Mouse (Mus musculus): ENCODE results near the gene Cuedc1. TPM values are rescaled to one million over a fixed set of nuclear protein-coding genes. Genes with fewer than 3 reads are reported as not detected.

Cuedc1 gene
- total and polyA plus RNA-seq, 3 experiments = 1.0 to 4.8 TPM; not detected in 1

- peaks cover 0 to 2% of the 10 kb centered on the region in 2 experiments; a peak in 2 of 4 replicates for H3K4me1 ChIP-seq (ENCODE audit: control insufficient read depth in 1 of 2, insufficient read depth in 2 of 2, low read length in 2 of 2)
Measured at GRCm38 (mm10) chr11:88156403-88156802, 58.5 kb downstream of the Cuedc1 start.

GRCm38 (mm10) chr11:88158842-88159246, 61.0 kb downstream of the Cuedc1 start:
- H3K4me3 ChIP-seq (ENCODE audit: control insufficient read depth in 1 of 2, insufficient read depth in 1 of 2, low read depth in 2 of 2, low read length in 2 of 2) = no peak overlapping the region
- peaks cover 0 to 2% of the 10 kb centered on the region in 2 experiments; a peak in 2 of 4 replicates for H3K27me3 ChIP-seq (ENCODE audit: control insufficient read depth in 1 of 2, insufficient read depth in 2 of 2, low read length in 2 of 2)

More at GRCm38 (mm10) chr11:88156403-88156802, 58.5 kb downstream of the Cuedc1 start:
- TF ChIP-seq MAFK (IDR thresholded peaks at IDR 0.05; ENCODE audit: borderline replicate concordance, low read depth, low read length) = no peak
- TF ChIP-seq TAL1 (IDR thresholded peaks at IDR 0.05; ENCODE audit: low read length) = no peak
- TF ChIP-seq ZMIZ1 (IDR thresholded peaks at IDR 0.05; ENCODE audit: low read depth, low read length) = no peak
- TF ChIP-seq EP300 (IDR thresholded peaks at IDR 0.05; ENCODE audit: low read depth in 1 of 2, low read length in 2 of 2) = no peak
- no peak for TF ChIP-seq MYC (IDR thresholded peaks at IDR 0.05; ENCODE audit: low read depth, low read length)
- TF ChIP-seq MAX (IDR thresholded peaks at IDR 0.05; ENCODE audit: low read length) = no peak
- TF ChIP-seq CHD2 (IDR thresholded peaks at IDR 0.05; ENCODE audit: low read length) = no peak
- no peak for TF ChIP-seq SMC3 (IDR thresholded peaks at IDR 0.05; ENCODE audit: low read depth, low read length)
- TF ChIP-seq ZC3H11A (IDR thresholded peaks at IDR 0.05; ENCODE audit: low read depth, low read length) = no peak
- TF ChIP-seq ELF1 (IDR thresholded peaks at IDR 0.05; ENCODE audit: low read depth, low read length) = no peak
- no peak for TF ChIP-seq HCFC1 (IDR thresholded peaks at IDR 0.05; ENCODE audit: low read depth, low read length)
- TF ChIP-seq CTCF (IDR thresholded peaks at IDR 0.05 in 2 of 3, conservative IDR thresholded peaks at IDR 0.05 in 1 of 3; ENCODE audit: control insufficient read depth in 1 of 3, insufficient read depth in 1 of 3, low read depth in 2 of 3, low read length in 3 of 3, poor library complexity in 1 of 3, severe bottlenecking in 1 of 3) = no peak
- Histone ChIP-seq H3K4me3 (ENCODE audit: control insufficient read depth in 1 of 2, insufficient read depth in 1 of 2, low read depth in 2 of 2, low read length in 2 of 2) (no peak overlapping the region), H3K9ac (ENCODE audit: control insufficient read depth, low read depth, low read length, poor library complexity, severe bottlenecking) (no peak overlapping the region), H3K27me3 (ENCODE audit: control insufficient read depth in 1 of 2, insufficient read depth in 2 of 2, low read length in 2 of 2) (peaks cover 0 to 2% of the 10 kb centered on the region in 2 experiments; a peak in 2 of 4 replicates), H3K36me3 (ENCODE audit: control insufficient read depth in 1 of 2, insufficient read depth in 2 of 2, low read length in 2 of 2) (no peaks in the 10 kb centered on the region), H3K27ac (ENCODE audit: control insufficient read depth, low read depth, low read length) (no peak overlapping the region), H3K9me3 (replicated peaks; ENCODE audit: insufficient read depth, low read length) (no peaks in the 10 kb centered on the region), H3K79me2 (ENCODE audit: control insufficient read depth, insufficient read depth, low read length, poor library complexity) (no peaks in the 10 kb centered on the region; the same call in 1 of the 2 replicates)
- no peak for DNase-seq (ENCODE audit: low read depth, low spot score)

GRCm38 (mm10) chr11:88159389-88159788, 61.5 kb downstream of the Cuedc1 start:
- Histone ChIP-seq H3K4me1 (ENCODE audit: control insufficient read depth in 1 of 2, insufficient read depth in 2 of 2, low read length in 2 of 2) (peaks cover 0 to 8% of the 10 kb centered on the region in 2 experiments; a peak in 3 of 4 replicates), H3K79me2 (ENCODE audit: control insufficient read depth, insufficient read depth, low read length, poor library complexity) (no peaks in the 10 kb centered on the region; the same call in 1 of the 2 replicates), H3K4me3 (ENCODE audit: control insufficient read depth in 1 of 2, insufficient read depth in 1 of 2, low read depth in 2 of 2, low read length in 2 of 2) (no peak overlapping the region), H3K9ac (ENCODE audit: control insufficient read depth, low read depth, low read length, poor library complexity, severe bottlenecking) (no peak overlapping the region), H3K27me3 (ENCODE audit: control insufficient read depth in 1 of 2, insufficient read depth in 2 of 2, low read length in 2 of 2) (peaks cover 0 to 1% of the 10 kb centered on the region in 2 experiments; a peak in 1 of 4 replicates), H3K27ac (ENCODE audit: control insufficient read depth, low read depth, low read length) (no peak overlapping the region), H3K9me3 (replicated peaks; ENCODE audit: insufficient read depth, low read length) (no peaks in the 10 kb centered on the region), H3K36me3 (ENCODE audit: control insufficient read depth in 1 of 2, insufficient read depth in 2 of 2, low read length in 2 of 2) (peaks cover 0 to 2% of the 10 kb centered on the region in 2 experiments; a peak in 2 of 4 replicates)
- TF ChIP-seq TAL1 (IDR thresholded peaks at IDR 0.05; ENCODE audit: low read length) (no peak), TCF12 (IDR thresholded peaks at IDR 0.05; ENCODE audit: low read depth, low read length) (no peak), RCOR1 (IDR thresholded peaks at IDR 0.05; ENCODE audit: low read depth, low read length) (no peak), MAX (IDR thresholded peaks at IDR 0.05; ENCODE audit: low read length) (no peak), CHD2 (IDR thresholded peaks at IDR 0.05; ENCODE audit: low read length) (no peak), CTCF (IDR thresholded peaks at IDR 0.05 in 2 of 3, conservative IDR thresholded peaks at IDR 0.05 in 1 of 3; ENCODE audit: control insufficient read depth in 1 of 3, insufficient read depth in 1 of 3, low read depth in 2 of 3, low read length in 3 of 3, poor library complexity in 1 of 3, severe bottlenecking in 1 of 3) (no peak), POLR2AphosphoS5 (IDR thresholded peaks at IDR 0.05; ENCODE audit: borderline replicate concordance, low read depth, low read length) (no peak), NRF1 (IDR thresholded peaks at IDR 0.05; ENCODE audit: insufficient read depth, low read depth, low read length, poor library complexity, severe bottlenecking) (no peak), MXI1 (IDR thresholded peaks at IDR 0.05; ENCODE audit: low read depth, low read length) (no peak), HCFC1 (IDR thresholded peaks at IDR 0.05; ENCODE audit: low read depth, low read length) (no peak), SMC3 (IDR thresholded peaks at IDR 0.05; ENCODE audit: low read depth, low read length) (no peak), MAZ (IDR thresholded peaks at IDR 0.05; ENCODE audit: low read depth, low read length) (no peak), NELFE (IDR thresholded peaks at IDR 0.05; ENCODE audit: low read depth, low read length) (no peak), SIN3A (IDR thresholded peaks at IDR 0.05; ENCODE audit: low read length) (no peak), MEF2A (IDR thresholded peaks at IDR 0.05; ENCODE audit: extremely low read depth, insufficient replicate concordance, low read depth, low read length, poor library complexity, severe bottlenecking) (no peak)
- DNase-seq (ENCODE audit: low read depth, low spot score) = no peak

More at GRCm38 (mm10) chr11:88158842-88159246, 61.0 kb downstream of the Cuedc1 start:
- no peak for DNase-seq (ENCODE audit: low read depth, low spot score)
- Histone ChIP-seq H3K79me2 (ENCODE audit: control insufficient read depth, insufficient read depth, low read length, poor library complexity) (no peaks in the 10 kb centered on the region; the same call in 1 of the 2 replicates), H3K4me1 (ENCODE audit: control insufficient read depth in 1 of 2, insufficient read depth in 2 of 2, low read length in 2 of 2) (peaks cover 0 to 5% of the 10 kb centered on the region in 2 experiments; a peak in 2 of 4 replicates), H3K27ac (ENCODE audit: control insufficient read depth, low read depth, low read length) (no peak overlapping the region), H3K36me3 (ENCODE audit: control insufficient read depth in 1 of 2, insufficient read depth in 2 of 2, low read length in 2 of 2) (0 out of 4 replicates have a peak, but pooled peaks cover 0 to 2% of the 10 kb centered on the region in 2 experiments), H3K9me3 (replicated peaks; ENCODE audit: insufficient read depth, low read length) (no peaks in the 10 kb centered on the region), H3K9ac (ENCODE audit: control insufficient read depth, low read depth, low read length, poor library complexity, severe bottlenecking) (no peak overlapping the region)
- TF ChIP-seq RCOR1 (IDR thresholded peaks at IDR 0.05; ENCODE audit: low read depth, low read length) (no peak), JUND (IDR thresholded peaks at IDR 0.05; ENCODE audit: low read depth, low read length) (no peak), NELFE (IDR thresholded peaks at IDR 0.05; ENCODE audit: low read depth, low read length) (no peak), CTCF (IDR thresholded peaks at IDR 0.05 in 2 of 3, conservative IDR thresholded peaks at IDR 0.05 in 1 of 3; ENCODE audit: control insufficient read depth in 1 of 3, insufficient read depth in 1 of 3, low read depth in 2 of 3, low read length in 3 of 3, poor library complexity in 1 of 3, severe bottlenecking in 1 of 3) (no peak), NRF1 (IDR thresholded peaks at IDR 0.05; ENCODE audit: insufficient read depth, low read depth, low read length, poor library complexity, severe bottlenecking) (no peak)

All from MEL (cell line).